Mouse (Mus musculus) heart, embryonic 11.5 days (tissue): ENCODE data around the gene Ifitm10. TPM values are rescaled to one million over a fixed set of nuclear protein-coding genes. Genes with fewer than 3 reads are reported as not detected.
"Not testable (repeated sequence)": the region's sequence is repeated elsewhere in the genome, so short reads cannot be mapped to it uniquely, and the experiment has no call there.

Experiments
- ATAC-seq: fragments of 200-750 bp; cut with Nextera tagmentation; replicated peaks from 2 replicates; pipeline ENCODE4 v1.8.0; 2017; ENCODE audit warnings: moderate library complexity; ENCODE audit not compliant: insufficient number of reproducible peaks, low FRiP score, low TSS enrichment
- H3K27ac ChIP-seq: fragments of 300-500 bp; sonication (generic); 2 replicates; pipeline ENCODE4 v1.5.1; 2014; ENCODE audit warnings: mild to moderate bottlenecking, low read depth, low read length
- H3K27me3 ChIP-seq: fragments of 300-500 bp; sonication (generic); 2 replicates; pipeline ENCODE4 v1.6.1; 2014; ENCODE audit warnings: mild to moderate bottlenecking, low read length, mixed read lengths; ENCODE audit not compliant: control insufficient read depth, insufficient read depth
- H3K36me3 ChIP-seq: fragments of 300-500 bp; sonication (generic); 2 replicates; pipeline ENCODE4 v1.6.1; 2014; ENCODE audit warnings: mild to moderate bottlenecking, low read length, moderate library complexity, mixed read lengths; ENCODE audit not compliant: control insufficient read depth, insufficient read depth
- H3K4me1 ChIP-seq: fragments of 300-500 bp; sonication (generic); 2 replicates; pipeline ENCODE4 v1.6.1; 2014; ENCODE audit warnings: low read length; ENCODE audit not compliant: control insufficient read depth, insufficient read depth
- H3K4me2 ChIP-seq: fragments of 300-500 bp; sonication (generic); 2 replicates; pipeline ENCODE4 v1.6.1; 2014; ENCODE audit warnings: mild to moderate bottlenecking, moderate library complexity
- H3K4me3 ChIP-seq: fragments of 300-500 bp; sonication (generic); 2 replicates; pipeline ENCODE4 v1.5.1; 2014; ENCODE audit warnings: low read depth, low read length
- H3K9ac ChIP-seq: fragments of 300-500 bp; sonication (generic); 2 replicates; pipeline ENCODE4 v1.6.1; 2014; ENCODE audit warnings: mild to moderate bottlenecking, low read depth, low read length, moderate library complexity
- H3K9me3 ChIP-seq: fragments of 300-500 bp; sonication (generic); replicated peaks from 2 replicates; pipeline ENCODE4 v1.6.1; 2016; ENCODE audit warnings: low read length; ENCODE audit not compliant: control insufficient read depth
- WGBS: fragments of 180-500 bp; shearing (Covaris S2); extraction: QIAGEN DNeasy Blood & Tissue Kit; methylation state at CpG from one replicate; pipeline ENCODE4 v1.1.7; 2014; ENCODE audit not compliant: insufficient replicate concordance; 5-methylcytosine and 5-hydroxymethylcytosine counted together
- polyA plus RNA-seq: library from polyadenylated mRNA; unstranded; fragments of >200 nt; fragmentation: Nextera tagmentation; extraction: Ambion mirVana; gene quantifications from 2 replicates; pipeline ENCODE4 v1.2.1, GENCODE M21; 2014

The Ifitm10 gene
- polyA plus RNA-seq, 1 experiment from 2014 or later: 7.6 TPM

GRCm38 (mm10) chr7:142285910-142286612, 87.5 kb downstream of the Ifitm10 start:
- H3K36me3 ChIP-seq, H3K4me2 ChIP-seq, ATAC-seq, H3K9ac ChIP-seq, H3K4me3 ChIP-seq, H3K27ac ChIP-seq, H3K9me3 ChIP-seq, H3K27me3 ChIP-seq: not testable (repeated sequence)
- WGBS: 44% methylated on average over 9 of the region's 9 CpGs
- H3K4me1 ChIP-seq: peaks cover 12% of the 10 kb centered on the region

DNA sequence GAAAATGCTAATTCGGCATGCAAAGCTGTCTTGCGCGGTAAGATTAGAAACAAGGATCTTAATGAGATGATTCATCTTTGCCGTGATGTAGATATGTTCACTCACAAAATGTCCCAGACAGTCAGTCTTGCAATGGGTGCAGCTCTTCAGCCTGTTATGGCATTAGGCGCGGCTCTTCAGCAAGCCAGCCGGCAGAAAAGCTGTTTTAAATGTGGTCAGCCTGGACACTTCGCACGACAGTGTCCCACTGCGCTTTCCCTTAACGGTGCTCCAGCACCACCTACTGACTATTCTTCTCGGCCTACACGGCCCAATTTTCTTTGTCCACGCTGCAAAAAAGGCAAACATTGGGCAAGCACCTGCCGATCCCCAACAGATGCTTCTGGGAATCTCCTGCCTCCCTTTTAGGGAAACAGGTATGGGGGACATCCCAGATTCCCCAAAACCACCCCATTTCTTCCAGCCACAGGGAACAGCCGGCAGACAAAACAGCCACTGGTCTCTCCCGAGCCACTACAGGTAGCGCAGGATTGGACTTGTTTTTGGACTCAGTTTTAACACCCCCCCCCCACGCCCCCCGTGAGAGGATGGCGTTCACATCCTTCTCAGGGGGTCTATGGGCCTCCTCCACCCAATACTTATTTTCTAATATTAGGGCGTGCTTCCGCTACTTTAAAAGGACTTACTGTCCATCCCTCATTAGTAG, 88.3 kb downstream of the Ifitm10 start:
- Histone ChIP-seq H3K9me3 (no peaks in the 10 kb centered on the region), H3K4me3 (peak overlapping the region; percentile 55), H3K9ac (peak overlapping the region; percentile 85; the same call in 1 of the 2 replicates), H3K27me3 (no peaks in the 10 kb centered on the region), H3K4me2 (peak overlapping the region; percentile 94), H3K27ac (no peak overlapping the region), H3K36me3 (no peaks in the 10 kb centered on the region), H3K4me1 (peaks cover 12% of the 10 kb centered on the region)
- ATAC-seq: peak; percentile 74; the same call in 1 of the 2 replicates
- 19% methylated on average over 23 of the region's 23 CpGs for WGBS

DNA sequence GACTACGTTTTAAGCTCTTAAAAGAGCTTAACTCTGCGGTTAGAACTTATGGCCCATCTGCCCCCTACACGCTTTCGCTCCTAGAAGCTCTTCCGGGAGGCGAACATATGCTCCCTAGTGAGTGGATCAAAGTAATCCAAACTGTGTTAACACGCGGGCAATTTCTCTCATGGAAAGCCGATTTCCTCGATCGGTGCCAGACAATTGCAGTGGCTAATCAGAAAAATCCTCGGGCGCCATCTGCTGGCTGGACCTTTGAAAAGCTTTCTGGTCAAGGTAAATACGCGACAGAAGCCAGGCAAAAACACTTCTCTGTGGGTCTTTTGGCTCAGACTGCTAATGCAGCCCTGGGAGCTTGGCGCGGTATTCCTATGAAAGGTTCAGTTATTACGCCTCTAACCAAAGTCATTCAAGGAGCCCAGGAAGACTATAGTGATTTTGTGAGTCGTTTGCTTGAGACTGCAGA, 88.9 kb downstream of the Ifitm10 start:
- peak; percentile 61; the same call in 1 of the 2 replicates for ATAC-seq
- H3K4me1 ChIP-seq: peaks cover 12% of the 10 kb centered on the region
- no peaks in the 10 kb centered on the region for H3K27me3 ChIP-seq
- peak overlapping the region; percentile 94 for H3K4me2 ChIP-seq
- peak overlapping the region; percentile 87 for H3K27ac ChIP-seq
- H3K4me3 ChIP-seq: peak overlapping the region; percentile 55
- WGBS: under 1% methylated on average over 19 of the region's 19 CpGs
- peak overlapping the region; percentile 85 for H3K9ac ChIP-seq
- no peaks in the 10 kb centered on the region for H3K9me3 ChIP-seq
- no peaks in the 10 kb centered on the region for H3K36me3 ChIP-seq

GRCm38 (mm10) chr7:142284023-142284591, 89.4 kb downstream of the Ifitm10 start:
- Histone ChIP-seq H3K27me3 (no peaks in the 10 kb centered on the region), H3K9ac (peak overlapping the region; percentile 85), H3K4me1 (peaks cover 12% of the 10 kb centered on the region), H3K9me3 (no peaks in the 10 kb centered on the region), H3K4me2 (peak overlapping the region; percentile 94), H3K36me3 (no peaks in the 10 kb centered on the region), H3K4me3 (peak overlapping the region; percentile 55), H3K27ac (peak overlapping the region; percentile 87)
- peak; percentile 56 for ATAC-seq
- under 1% methylated on average over 38 of the region's 38 CpGs for WGBS

DNA sequence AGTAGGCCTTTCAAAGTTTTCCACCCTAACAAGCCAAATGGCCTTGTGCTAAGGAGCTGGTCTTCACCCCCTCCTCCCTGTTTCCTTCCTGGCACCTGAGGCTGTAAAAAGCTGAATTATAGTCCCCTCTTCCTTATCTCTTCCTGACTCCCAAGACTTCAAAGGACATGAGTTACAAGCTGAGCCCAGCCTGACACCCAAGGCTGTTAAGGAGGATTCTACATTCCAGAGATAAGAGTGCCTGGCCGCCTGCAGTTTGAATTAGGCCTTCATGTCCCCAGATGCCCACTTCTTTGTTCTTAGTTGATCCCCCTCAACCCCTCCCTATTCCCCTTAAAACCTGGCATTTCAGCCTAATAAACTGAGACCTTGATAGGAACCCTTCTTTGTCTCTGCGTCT, 90.7 kb downstream of the Ifitm10 start:
- 6% methylated on average over 2 of the region's 2 CpGs for WGBS
- H3K4me1 ChIP-seq: peaks cover 12% of the 10 kb centered on the region
- H3K9me3 ChIP-seq, H3K27me3 ChIP-seq, H3K27ac ChIP-seq, ATAC-seq, H3K36me3 ChIP-seq: not testable (repeated sequence)
- peak overlapping the region; percentile 43; the same call in 1 of the 2 replicates for H3K9ac ChIP-seq
- peak overlapping the region; percentile 94 for H3K4me2 ChIP-seq
- H3K4me3 ChIP-seq: peak overlapping the region; percentile 55

DNA sequence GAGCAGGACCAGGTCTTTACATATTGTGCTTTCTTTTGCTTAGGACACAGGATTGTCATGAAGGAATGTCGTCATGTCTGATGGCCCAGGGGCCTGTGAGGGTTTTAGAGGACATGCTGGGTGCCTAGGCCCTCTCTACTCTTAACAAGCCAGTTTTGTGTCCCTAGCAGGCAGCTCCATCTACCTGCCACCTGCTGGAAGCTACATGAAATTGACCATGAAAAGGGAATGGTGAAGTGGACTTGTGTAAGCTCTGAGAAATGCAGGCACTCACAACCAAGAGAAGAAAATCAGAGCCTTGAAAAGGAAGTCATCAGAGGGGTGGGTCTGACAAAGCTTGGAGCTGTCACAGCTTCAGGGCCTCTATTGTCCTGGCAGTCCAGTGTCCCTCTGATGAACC, 94.3 kb downstream of the Ifitm10 start:
- 69% methylated on average over 1 of the region's 1 CpGs for WGBS
- not testable (repeated sequence) for H3K36me3 ChIP-seq, H3K4me2 ChIP-seq, H3K27ac ChIP-seq, H3K27me3 ChIP-seq, ATAC-seq, H3K4me1 ChIP-seq, H3K4me3 ChIP-seq, H3K9ac ChIP-seq, H3K9me3 ChIP-seq

DNA sequence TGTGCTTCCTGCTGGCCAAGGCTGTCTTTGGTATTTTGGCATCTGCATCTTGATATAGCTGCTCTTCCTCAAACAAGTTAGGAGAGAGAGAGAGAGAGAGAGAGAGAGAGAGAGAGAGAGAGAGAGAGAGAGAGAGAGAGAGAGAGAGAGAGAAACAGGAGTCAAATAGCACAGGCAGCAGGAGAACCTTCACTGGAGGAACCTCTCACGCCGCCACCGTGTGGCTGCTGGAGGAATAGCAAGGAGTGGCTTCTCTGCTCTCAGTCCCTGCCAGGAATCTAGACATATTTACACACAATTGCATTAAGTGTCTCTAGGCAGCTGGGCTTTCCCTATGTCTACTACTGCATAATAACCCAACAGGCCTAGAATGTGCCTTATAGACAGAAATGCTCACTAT, 95.4 kb downstream of the Ifitm10 start:
- not testable (repeated sequence) for H3K9me3 ChIP-seq, H3K27ac ChIP-seq, H3K4me1 ChIP-seq, ATAC-seq, H3K27me3 ChIP-seq, H3K4me2 ChIP-seq, H3K9ac ChIP-seq, H3K36me3 ChIP-seq, H3K4me3 ChIP-seq
- 0% methylated on average over 3 of the region's 3 CpGs for WGBS
